Mouse (Mus musculus) lung, postnatal 25 days (tissue): Measurements from ENCODE around the gene Gm6993.

Experiments used
- DNase-seq: peaks from one replicate; pipeline ENCODE4 v3.0.0; 2022; ENCODE audit warnings: low spot score

The Gm6993 gene

DNA sequence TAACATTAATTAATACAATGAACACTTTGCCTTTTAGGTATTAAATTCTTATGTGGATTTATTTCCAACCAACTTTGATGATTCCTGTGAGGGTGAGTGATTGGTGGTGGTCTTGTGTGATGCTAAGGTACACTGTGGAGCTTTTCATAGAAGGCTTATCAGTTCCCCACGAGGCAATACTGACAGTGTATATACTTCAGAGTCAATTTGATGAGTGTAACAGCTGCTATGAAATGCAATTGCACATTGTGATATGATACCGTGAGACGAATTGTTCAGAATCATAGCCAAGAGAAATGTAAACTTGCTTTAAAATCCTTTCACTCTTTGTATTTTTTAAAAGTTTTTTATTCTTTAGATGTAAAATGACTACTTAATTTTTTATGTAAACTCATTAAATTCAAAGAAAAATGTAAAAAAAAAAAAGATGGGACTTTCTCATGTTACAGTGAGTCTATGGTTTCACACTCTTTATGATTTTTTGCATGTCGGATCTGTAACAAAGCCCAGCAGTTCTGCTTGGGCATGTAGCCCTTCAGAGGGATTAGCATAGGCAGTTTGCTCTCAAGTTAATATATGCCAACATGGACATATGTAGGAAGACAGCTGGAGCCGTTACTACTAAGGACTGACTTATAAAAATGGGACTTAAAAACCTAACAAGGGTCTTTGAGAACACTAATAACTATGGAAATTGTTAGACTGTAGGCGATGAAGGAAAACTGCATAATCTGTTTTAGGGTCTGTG lies 1.2 kb downstream of the Gm6993 start:
- DNase-seq = no peak

DNA sequence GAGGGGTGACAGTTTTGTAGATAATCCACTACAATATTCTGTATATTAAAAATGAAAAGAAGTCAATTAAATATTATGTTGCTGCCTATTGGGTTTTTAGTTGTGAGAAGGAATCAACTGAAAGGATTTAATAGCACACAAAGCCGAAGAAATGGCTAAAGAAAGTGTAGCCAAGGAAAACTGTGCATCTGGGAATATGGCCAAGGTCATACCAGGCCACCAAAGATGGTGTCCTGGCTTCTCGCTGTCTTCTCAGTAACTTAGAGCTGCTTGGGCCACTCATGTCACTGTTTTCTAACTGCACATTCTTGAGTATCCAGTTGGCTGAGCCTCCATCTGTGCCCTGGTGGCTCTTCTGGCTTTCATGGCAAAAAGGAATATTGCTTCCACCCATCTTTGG lies 3.4 kb downstream of the Gm6993 start:
- no peak for DNase-seq

DNA sequence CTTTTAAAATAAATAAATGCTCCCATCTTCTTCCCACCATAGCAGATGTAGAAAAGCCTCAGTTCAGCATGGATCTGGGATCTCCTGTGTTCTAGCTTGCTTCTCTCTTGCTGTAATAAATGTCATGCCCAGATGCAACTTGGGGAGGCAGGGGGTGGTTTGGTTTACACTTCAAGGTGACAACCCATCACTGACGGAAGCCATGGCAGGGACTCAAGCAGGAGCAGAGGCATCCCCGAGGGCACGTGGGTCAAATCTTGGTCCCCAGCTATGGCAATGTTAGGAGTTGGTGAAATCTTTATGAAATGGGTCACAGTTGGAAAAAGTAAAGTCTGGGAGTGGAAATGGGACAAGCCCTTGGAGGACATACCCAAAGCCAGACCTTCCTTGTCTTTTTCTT lies 4.1 kb downstream of the Gm6993 start:
- DNase-seq = no peak

DNA sequence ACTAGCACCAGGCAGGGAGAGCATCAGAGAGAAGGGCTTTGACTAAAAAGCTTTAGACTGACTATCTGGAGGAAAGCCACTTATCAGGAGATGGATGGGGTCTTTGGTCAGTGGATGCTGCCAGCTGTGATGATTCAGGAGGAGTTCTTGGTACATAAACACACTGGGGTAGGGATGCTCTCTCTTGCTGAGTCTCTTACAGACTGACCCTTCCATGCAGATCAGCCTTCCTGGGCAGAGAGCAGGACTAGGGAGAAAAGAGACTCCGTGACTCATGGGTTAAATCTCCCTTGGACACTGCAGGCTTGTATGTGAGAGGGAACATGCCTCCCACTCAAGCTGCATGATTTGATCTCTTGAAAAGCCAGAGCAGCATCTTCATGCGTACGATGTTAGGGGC lies 5.6 kb downstream of the Gm6993 start:
- no peak for DNase-seq

DNA sequence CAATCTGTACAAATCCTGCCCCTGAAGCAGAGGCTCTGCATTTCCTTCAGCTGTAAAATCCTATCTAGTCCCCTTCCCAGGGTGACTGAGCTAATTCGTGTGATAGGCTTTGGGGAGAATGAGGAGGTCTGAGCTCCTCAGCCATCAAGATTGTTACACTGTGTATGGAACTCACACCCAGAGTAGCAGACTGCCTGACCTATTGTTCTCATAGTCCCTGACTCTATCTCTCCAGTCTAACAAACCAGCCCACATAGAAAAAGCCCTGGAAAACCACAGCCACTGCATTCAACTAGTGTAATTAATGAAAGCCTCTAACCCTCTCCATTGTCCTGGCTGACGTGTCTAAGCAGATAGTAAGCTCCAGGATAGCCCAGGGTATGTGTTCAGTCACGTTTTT lies 6.0 kb downstream of the Gm6993 start:
- DNase-seq = no peak

DNA sequence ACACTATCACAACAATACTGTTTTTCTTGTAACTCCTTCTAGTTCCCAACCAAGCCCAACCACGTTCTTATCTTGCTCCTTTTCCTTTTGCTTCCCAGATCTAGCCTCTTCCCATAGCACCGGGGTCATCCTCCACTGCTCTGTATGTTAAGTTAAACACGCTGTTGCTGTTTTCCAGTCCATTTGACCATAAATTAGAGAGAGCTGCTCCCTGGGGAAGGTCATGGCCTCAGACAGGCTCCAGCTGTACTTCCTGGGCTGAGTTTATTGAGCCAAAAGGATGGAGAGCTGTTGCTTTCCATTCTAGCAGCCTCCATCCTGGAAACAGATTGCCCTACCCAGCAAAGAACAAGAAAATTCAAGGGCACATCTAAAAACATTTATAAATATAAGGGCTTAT lies 7.6 kb downstream of the Gm6993 start:
- no peak for DNase-seq

DNA sequence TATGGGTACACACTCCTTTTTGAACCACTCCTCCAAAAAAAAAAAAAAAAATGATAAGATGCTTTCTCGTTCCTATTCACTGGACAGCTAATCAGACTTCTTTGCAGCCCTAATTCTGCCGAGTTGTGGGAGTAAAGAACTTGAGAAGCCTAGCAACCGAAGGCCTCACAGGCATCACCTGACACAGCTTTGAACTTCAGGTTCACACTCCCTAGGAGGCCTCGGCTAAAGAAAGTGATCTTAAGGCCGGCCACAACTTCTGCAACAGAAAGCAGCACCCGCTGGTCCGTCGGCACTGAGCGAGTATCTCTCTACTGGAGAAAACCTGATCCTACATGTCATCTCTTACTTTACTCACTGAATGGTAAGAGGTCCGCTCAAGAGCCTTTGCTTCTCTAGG lies 8.1 kb downstream of the Gm6993 start:
- DNase-seq = no peak

DNA sequence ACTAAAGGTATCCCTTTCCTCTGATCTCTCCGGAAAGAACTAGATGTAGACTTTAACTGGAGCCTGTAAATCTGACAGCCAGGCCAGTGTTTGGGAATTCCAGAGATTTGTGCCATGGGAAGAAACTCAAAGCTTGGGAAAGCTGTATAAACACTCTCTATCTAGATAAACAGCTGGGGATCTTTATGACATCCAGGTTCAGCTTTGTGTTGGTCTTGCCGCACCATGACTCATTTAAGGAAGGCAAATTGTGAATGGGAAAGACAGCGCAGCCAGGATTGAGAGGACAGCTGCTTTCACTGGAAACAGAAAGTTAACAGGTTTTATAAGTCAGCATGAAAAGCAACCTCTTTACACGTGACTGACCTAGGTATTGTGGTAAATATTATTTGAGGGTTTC lies 11.7 kb downstream of the Gm6993 start:
- no peak for DNase-seq

DNA sequence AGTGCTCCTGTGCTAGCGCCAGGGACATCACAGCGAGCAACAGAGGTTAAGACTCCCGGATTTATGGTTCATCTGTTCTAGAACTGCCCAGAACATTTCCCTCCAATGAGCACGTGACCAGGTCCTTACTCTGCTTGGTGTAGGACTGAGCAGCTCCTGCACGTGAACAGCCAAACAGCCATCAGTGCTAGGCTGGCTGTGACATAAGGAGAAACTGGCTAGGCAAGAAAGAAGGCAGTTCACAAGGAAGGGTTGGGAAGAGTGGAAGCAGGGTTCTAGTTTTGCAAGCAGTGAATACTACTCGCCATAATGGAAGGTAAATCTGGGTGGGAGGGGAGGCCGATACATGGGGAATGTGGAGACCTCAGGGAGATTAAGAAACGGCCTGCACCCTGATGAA lies 14.4 kb downstream of the Gm6993 start:
- DNase-seq = no peak

DNA sequence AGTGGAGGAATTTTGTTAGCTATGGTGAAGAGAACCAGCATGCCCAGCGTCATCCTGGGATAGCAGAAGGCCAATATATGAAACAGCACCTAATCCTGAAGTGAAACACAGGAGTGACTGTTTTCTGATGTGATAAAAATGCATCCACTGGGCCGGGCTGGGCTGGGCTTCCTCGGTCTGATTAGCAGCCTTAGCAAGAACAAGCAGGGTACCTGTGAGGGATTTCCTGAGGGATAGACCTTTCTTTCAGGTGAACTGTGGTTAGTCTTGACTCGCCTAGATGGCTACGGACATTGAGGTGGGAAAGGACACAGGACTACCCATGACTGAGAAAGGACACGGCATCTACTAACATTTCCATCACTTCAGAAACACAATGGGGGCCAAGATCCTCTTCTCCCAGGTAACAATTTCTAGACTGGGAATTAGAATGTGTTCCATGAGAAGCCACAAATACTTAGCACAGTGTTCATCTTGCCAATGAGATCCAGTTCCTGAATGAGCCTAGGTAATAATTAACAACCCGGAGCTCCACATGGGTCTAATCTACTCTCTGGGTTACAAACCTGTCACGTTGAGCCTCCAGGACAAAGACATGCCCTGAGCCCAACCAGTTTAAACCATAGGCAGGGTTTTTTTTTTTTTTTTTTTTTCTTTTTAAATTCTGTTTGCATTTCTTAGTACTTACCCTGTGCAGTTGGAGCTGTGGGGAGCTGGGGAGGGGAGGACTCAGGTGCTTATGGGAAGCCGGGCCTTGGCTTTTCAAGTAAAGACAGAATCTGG lies 15.7 kb downstream of the Gm6993 start:
- peak; percentile 36 for DNase-seq

DNA sequence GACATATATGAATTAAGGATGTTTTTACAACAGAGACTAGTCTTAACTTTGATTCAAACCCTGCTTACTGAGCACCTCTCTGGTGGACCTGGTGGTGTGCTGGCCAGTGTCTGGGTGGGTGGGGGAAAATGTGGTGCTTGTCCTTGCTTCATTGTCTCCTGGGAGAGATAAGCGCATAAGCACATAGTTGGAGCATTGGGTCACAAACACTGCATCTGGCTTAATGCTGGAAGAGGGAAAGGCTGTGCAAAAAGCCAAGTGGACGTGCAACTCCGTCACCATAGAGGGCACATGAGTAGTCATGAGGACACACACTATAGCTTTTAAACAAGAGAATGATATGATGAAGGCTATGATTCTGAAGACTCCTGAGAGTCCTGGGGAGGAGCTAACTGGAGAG lies 21.3 kb downstream of the Gm6993 start:
- DNase-seq = no peak

DNA sequence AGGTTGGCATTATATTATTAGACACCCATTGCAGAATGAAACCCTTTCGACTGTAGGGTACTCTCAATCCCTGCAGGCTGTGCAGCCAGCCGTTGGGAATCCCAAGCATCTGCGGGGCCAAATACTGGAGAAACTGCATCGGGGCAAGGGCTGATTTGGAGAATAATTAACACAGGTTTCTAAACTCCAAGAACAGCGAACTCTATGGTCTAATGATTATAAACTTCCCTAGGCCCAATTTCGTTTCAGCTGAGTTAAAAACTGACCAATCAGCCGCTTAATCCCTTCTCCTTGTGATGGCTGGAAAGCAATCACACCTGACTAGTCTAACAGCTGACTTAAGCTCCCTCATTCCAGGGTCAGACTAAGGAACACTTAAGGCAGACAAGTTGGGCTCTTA lies 23.4 kb downstream of the Gm6993 start:
- no peak for DNase-seq

DNA sequence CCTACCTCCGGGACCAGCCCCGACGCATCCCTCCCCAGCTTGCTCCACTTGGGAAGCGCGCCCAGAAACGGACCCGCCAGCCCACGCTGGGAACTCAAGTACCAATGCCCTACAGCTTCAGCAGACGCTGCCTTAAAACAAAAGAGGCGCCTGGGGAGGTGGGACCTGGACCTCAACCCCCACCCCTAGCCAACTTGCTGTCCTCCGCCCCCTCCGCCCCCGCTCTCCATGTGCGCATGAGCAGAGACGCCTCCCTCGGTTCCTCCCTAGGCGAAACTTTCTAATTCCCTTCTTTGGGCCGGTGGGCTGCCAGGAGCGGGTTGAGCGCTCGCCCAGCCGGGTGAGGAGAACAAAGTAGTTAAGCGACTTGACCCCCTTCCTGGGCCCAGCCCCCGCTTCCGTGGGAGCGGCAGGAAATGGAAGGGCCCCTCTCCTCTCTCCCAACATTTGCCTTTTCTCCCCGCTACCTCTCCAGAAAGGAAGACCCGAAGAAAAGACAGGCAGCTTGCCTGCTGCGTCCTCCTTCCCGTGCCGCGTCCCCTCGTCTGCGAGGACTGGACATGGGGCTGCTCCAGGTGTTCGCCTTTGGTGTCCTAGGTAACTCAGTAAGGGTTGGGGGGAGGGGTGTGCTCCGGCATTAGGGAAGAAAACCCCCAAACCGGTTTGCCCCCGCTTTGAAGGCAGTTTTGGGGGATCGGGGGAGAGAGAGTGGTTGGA lies 24.6 kb downstream of the Gm6993 start, which contains the start of gene Lamb1:
Gene Lamb1, plus strand, starts transcription at position 230 of the 717 bp plus-strand sequence.
- peak; percentile 33 for DNase-seq

DNA sequence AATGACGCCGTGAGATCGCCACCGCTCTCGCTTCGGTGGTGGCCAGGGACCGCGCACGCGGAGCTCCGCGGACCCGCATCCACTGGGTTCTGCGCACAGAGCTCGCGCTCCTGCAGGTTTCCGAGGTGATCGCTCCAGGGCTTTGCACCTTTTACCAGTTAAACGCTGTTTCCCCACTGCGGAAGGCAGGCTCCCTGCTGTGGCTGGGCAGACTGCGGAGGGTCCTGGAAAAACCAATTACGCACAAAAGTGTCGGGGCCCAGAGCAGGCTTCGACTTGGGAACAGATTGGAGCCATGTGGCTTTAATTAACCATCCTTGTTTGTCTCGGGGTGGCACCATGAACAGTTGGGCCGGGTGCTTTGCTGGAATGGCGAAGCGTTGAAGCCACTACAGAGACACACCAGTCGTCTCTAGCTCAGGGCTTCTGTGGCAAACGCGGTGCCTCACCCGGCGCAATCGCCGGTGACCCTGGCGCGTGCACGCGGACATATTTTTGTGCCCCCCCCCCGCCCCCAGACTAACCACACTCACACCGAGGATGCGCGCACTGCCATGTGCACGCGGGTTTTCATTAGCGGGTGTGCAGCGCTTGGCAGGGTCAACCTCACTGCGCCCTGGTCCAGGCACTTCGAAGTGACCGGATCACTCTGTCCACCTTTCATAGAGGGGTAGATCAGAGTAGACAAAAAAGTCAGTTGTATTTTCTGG lies 25.3 kb downstream of the Gm6993 start:
- DNase-seq = no peak

DNA sequence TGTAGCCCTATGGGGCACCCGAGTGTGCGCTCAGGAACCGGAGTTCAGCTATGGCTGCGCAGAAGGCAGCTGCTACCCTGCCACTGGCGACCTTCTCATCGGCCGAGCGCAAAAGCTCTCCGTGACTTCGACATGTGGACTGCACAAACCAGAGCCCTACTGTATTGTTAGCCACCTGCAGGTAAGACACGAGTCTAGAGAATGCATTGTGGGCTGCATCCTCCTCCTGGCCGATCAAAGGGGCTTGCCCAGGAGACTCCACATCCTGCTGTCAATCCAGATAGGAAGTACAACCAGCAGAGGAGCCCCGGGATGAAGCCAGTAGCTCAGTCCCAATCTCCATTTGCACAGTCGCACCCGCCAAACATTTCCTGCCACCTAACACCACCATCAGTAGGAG lies 26.1 kb downstream of the Gm6993 start:
- DNase-seq = no peak

DNA sequence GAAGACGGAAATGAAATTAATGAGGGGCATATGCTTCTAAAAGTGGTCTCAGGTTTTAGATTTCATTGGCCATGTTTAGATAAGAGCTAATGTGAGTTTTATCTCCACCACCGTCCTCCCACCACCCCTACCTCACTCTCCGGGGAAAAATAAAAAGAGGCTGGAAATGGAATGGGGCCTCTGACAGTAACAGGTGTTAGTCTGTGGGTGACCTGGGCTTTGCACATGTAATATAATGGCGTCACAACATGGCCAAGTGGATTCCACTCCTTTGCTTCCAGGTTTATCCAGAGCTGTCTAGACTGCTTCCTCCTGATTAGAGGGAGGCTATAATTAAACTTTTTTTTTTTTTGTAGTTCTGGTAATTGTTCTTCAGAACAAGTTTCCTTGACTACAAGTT lies 26.8 kb downstream of the Gm6993 start:
- no peak for DNase-seq

DNA sequence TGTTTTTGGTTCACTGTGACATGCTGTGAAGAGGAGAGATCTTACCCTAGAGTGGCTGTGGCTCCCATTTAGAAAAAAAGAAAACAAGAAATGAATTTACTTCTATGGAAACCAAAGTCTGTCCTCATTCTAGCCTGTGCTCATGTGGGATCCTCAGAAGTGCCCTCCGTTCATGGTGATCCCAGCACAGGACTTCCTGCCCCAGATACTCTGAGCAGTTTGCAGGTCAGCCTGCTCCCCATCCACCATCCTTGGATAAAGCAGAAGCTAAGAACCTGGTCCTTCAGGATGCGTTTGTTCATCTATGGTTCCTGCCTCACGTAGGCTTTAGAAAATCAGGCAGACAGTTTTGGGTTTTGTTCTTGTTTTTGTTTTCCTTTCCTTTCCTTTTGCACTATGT lies 27.7 kb downstream of the Gm6993 start:
- no peak for DNase-seq

DNA sequence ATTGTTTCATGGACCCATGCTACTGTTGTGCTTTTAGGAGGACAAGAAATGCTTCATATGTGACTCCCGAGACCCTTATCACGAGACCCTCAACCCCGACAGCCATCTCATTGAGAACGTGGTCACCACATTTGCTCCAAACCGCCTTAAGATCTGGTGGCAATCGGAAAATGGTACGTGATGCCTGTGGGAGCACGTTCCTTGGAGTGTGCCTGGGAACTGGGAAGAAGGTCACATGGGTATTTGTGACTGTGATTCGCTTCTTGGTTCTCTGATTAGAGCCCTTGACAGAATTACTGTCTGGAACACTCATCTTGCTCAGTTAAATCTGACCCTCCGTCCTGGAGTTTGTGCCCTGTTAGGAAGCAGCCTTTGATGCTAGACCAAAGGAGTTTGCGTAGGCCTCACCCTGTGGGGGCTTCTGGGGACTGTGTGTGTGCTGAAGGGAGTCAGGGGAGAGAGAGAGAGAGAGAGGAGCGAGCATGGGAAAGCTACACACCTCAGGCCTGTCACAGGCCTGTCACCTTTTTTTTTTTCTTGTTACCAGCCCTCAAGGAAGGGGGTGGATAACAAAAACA lies 28.5 kb downstream of the Gm6993 start:
- no peak for DNase-seq

DNA sequence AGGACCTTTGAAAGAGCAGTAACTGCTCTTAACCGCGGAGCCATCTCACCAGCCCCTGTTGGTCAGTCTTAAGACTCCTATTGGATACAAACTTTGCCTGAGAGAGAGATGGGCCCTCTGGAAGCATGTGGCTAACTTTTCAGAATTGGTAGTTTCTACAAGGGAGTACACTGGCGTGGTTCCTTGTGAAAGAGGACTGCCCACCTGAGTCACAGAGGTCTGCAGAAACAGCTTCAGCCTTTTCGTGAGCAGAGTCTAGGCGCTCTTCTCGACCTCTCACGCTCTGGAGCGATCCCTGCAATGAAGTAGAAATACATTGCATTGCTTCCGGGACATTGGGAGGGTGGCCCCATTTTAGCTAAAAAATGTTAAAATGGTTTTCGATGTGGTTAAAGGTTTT lies 29.8 kb downstream of the Gm6993 start:
- no peak for DNase-seq

DNA sequence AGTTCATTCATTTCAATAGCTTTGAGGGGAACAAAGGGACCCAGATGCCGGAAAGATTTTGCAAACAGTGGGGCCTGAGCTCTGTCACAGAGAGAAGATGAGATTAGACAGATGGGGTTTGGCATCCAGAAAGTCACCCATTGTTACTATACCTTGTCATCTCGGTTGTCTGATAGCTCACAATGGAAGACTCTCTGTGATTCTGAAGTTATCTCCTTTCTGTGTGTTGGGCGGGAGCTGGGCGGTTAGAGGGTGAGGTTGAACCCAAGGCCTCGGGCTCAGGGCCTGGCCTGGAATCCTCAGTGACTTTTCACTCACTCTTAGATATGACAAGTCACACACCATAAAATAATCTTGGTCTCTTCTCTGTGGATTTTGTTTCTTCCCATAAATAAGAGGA lies 30.2 kb downstream of the Gm6993 start:
- DNase-seq = no peak

DNA sequence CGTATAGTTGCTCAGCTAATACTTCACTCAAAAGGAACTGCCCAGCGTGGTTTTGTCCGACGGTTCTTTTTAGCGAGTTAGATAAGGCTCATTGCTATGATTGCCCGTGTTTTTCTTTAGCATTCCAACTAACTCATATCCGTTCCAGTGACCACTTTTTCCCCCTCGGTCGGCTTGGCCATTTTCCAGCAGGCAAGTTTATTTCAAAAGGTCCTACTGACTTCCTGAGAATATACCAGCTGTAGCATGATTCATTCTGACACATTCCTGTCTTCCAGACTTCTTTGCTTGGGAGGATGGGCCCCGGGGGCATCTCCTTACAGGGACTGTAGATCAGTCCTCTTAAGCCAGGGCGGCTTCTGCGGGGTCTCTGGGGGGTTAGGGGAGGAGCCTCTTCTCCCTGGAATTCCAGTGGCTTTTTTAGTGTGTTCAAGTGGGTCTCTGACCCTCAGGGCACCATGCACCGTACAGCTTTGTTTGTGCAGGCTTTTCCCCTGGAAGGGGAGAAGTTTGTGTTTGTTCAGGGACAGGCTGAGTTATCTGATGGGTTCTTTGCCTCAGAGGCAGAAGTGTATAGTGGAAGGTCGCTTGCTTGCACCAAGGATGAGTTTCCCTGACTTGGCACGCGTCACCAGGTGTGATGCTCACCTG lies 30.9 kb downstream of the Gm6993 start:
- DNase-seq = peak; percentile 47
